Mouse (Mus musculus) liver, embryonic 14.5 days (tissue): ENCODE data around the gene Mta3. TPM values are rescaled to one million over a fixed set of nuclear protein-coding genes. Genes with fewer than 3 reads are reported as not detected.
A peak's percentile ranks its signal among the peaks of the same experiment; 100 is the strongest.

ENCODE experiments used
- ATAC-seq: fragments of 200-750 bp; cut with Nextera tagmentation; 2 replicates; pipeline ENCODE4 v1.8.0; 2017; ENCODE audit warnings: moderate number of reproducible peaks, mild to moderate bottlenecking, moderate library complexity; ENCODE audit not compliant: insufficient read depth
- DNase-seq, 3 experiments: peaks; one replicate each; pipeline ENCODE4 v3.0.0-alpha.2; 2012 to 2013; ENCODE audit warnings: low read depth in 3 of 3, low spot score in 3 of 3
- H3K27ac ChIP-seq: fragments of 300-500 bp; sonication (generic); 2 replicates; pipeline ENCODE4 v1.5.1; 2014; ENCODE audit warnings: moderate library complexity, mild to moderate bottlenecking, control low read depth, inconsistent platforms
- H3K27me3 ChIP-seq: fragments of 300-500 bp; sonication (generic); 2 replicates; pipeline ENCODE4 v1.6.1; 2014; ENCODE audit warnings: mild to moderate bottlenecking, low read length, moderate library complexity; ENCODE audit not compliant: control insufficient read depth, insufficient read depth
- H3K36me3 ChIP-seq: fragments of 300-500 bp; sonication (generic); replicated peaks from 2 replicates; pipeline ENCODE4 v1.6.1; 2014; ENCODE audit warnings: low read depth; ENCODE audit not compliant: control insufficient read depth, insufficient read depth
- H3K4me1 ChIP-seq, 2 experiments: fragments of 200-500 bp in 1 of 2; fragments of 300-500 bp in 1 of 2; sonication (generic) in 1 of 2; replicated peaks; 2 replicates each; pipeline ENCODE4 v1.6.1; 2012 to 2014; ENCODE audit warnings: antibody characterized with exemption in 1 of 2, inconsistent platforms in 1 of 2, low read length in 1 of 2; ENCODE audit not compliant: control insufficient read depth in 2 of 2, insufficient read depth in 2 of 2
- H3K4me2 ChIP-seq: fragments of 300-500 bp; sonication (generic); 2 replicates; pipeline ENCODE4 v1.6.1; 2014; ENCODE audit warnings: low read depth, mild to moderate bottlenecking, control low read depth, moderate library complexity
- H3K4me3 ChIP-seq, 2 experiments: fragments of 200-500 bp in 1 of 2; fragments of 300-500 bp in 1 of 2; sonication (generic) in 1 of 2; 2 replicates each; pipeline ENCODE4 v1.5.1; 2012 to 2014; ENCODE audit warnings: low read depth in 2 of 2, low read length in 2 of 2, mild to moderate bottlenecking in 2 of 2, control low read depth in 1 of 2, inconsistent platforms in 1 of 2, moderate library complexity in 1 of 2; ENCODE audit not compliant: insufficient read depth in 1 of 2
- H3K9ac ChIP-seq: fragments of 300-500 bp; sonication (generic); replicated peaks from 2 replicates; pipeline ENCODE4 v1.6.1; 2014; ENCODE audit warnings: mild to moderate bottlenecking, control low read depth, moderate library complexity
- H3K9me3 ChIP-seq: fragments of 300-500 bp; sonication (generic); 2 replicates; pipeline ENCODE4 v1.6.1; 2016; ENCODE audit warnings: low read length, mixed read lengths; ENCODE audit not compliant: control insufficient read depth
- CTCF ChIP-seq: IDR thresholded peaks from 2 replicates; pipeline ENCODE4 v1.5.1; 2016; ENCODE audit warnings: antibody characterized with exemption, low read depth, control low read depth
- EP300 ChIP-seq: IDR thresholded peaks from 2 replicates; pipeline ENCODE4 v1.6.1; 2016; ENCODE audit warnings: antibody characterized with exemption, low read depth
- WGBS: fragments of 180-500 bp; shearing (Covaris S2); extraction: QIAGEN DNeasy Blood & Tissue Kit; methylation state at CpG from one replicate; pipeline ENCODE4 v1.1.7; 2014; ENCODE audit not compliant: insufficient replicate concordance; 5-methylcytosine and 5-hydroxymethylcytosine counted together
- polyA plus RNA-seq, 2 experiments: library from polyadenylated mRNA; depleted of rRNA in 1 of 2; stranded (reverse) in 1 of 2; unstranded in 1 of 2; fragments of >200 nt; fragmentation: Nextera tagmentation in 1 of 2; extraction: Ambion mirVana in 1 of 2; gene quantifications; 2 replicates each; pipeline versions ENCODE4 v1.2.1 to v1.2.3; 2012 to 2014

Mta3 gene
- polyA plus RNA-seq, 2 experiments: 26.7 to 35.5 TPM

DNA sequence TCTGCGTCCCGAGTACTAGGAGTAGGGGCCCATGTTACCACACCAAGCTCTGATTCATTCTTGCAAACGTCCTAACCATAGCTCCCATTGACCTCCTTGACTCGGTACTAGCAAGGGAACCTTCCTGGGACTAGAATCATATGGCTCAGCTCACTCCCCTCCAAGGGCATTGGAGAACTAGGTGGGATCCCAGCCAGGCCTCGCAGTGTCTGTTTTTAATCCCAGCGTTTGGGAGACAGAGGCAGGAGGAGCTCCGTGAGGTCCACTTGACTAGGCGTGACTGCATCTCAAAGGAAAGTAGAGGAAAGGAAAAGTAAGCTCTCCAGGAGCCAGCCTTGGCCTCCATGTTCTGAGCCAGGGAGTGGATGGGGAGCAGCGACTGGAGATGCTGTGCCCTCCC, 5.8 kb upstream of the Mta3 start:
- WGBS: 75% methylated on average over 9 of the region's 9 CpGs
- Histone ChIP-seq H3K9ac (no peak overlapping the region), H3K4me1 (peaks cover 9 to 19% of the 10 kb centered on the region in 2 experiments), H3K36me3 (no peaks in the 10 kb centered on the region), H3K4me2 (no peak overlapping the region), H3K27ac (no peak overlapping the region), H3K4me3 (no peak overlapping the region), H3K27me3 (no peaks in the 10 kb centered on the region), H3K9me3 (no peaks in the 10 kb centered on the region)
- ATAC-seq (no peak), DNase-seq (no peak)
- TF ChIP-seq EP300: no peak
- TF ChIP-seq CTCF: no peak

DNA sequence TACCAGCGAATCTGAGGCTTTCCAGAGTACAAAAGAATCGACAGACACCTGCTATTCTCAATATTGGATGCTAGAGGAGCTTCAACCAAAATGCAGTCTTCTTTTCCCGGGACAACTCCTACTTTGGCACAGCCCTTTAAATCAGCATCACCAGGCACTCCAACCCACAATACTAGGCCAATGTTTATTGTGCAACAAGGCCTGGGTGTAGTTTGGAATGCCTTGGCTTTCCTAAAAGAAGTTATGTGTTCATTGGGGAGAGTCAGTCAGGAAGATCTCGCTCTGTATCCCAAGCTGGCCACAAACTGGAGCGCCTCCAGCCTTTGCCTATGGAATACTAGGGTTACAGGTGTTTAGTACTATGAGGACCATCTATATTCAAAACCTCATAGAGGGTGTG, 1.5 kb upstream of the Mta3 start:
- Histone ChIP-seq H3K36me3 (peaks cover 11% of the 10 kb centered on the region), H3K9ac (peak overlapping the region; percentile 34; the same call in 1 of the 2 replicates), H3K4me3 (peak overlapping the region in 1 of 2 experiments; percentile 69; a peak in 1 of 4 replicates), H3K9me3 (no peaks in the 10 kb centered on the region), H3K4me2 (peak overlapping the region; percentile 84), H3K4me1 (peaks cover 27 to 45% of the 10 kb centered on the region in 2 experiments), H3K27me3 (no peaks in the 10 kb centered on the region), H3K27ac (peak overlapping the region; percentile 39; the same call in 1 of the 2 replicates)
- TF ChIP-seq EP300 (no peak), CTCF (no peak)
- ATAC-seq (no peak), DNase-seq (no peak)
- 81% methylated on average over 5 of the region's 5 CpGs for WGBS

DNA sequence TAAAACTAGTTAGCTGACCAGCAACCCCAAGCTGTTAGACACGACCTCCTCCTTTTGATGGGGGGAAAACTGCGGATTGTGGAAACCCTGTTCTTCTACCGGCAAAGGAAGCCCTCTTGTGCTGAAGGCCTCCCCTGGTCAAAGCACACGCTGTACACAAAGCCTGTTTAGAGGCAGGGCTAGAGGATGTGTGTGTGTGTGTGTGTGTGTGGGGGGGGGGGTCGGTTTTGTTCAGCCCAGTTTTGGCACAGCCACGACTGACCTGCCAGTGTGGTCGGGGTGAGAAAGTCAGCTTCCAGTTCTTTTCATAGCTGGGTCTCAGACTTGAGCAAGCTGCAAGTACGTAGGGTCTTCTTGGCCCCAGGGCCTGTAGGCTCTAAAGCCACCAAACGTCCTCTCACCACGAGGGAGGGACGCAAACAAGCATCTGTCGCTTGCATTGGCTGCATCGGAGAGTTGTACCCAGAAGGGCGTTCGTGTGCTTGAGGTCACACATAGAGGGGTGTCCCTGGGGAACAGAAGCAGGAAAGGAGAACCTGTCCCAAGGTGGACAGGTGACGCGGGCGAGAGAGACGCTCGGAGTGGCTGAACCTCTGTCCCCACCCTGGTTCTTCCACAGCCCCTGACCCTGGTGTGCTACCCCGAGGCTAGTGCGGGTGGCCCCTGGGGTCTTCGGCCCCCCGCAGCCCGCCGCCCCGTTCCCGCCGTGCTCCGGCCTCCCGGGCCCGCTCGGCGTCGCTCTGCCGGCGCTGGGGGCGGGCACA, 429 bp upstream of the Mta3 start:
- WGBS: 1% methylated on average over 38 of the region's 38 CpGs

DNA sequence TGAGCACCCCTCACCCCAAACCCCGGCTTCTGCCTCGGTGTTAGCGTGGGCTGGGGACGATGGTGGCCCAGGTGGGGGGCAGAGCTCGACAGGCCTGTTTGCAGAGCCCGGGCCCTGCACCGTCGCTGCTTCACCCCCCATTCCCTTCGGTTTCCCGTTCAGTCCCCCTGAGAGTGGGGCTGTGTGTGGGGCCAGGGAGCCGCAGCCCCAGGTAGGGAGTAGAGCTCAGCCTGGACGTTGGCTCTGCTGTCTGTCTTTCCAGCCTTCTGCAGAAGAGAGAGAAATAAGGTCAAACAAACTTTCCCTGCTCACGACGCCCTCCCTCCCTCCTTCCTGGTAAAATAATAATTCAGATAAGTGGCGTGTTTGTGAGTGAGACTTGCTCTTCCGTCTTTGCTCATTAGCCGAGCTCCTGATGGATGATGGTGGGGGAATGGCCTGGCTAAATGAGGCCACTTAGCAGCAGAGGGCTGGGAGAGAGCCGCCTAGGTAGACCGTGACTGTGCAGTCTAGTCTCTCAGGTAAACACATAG, 697 bp downstream of the Mta3 start:
- peak overlapping the region; percentile 69 to 87 for H3K4me3 ChIP-seq
- no peaks in the 10 kb centered on the region for H3K27me3 ChIP-seq
- 0% methylated on average over 19 of the region's 19 CpGs for WGBS
- H3K4me1 ChIP-seq: peaks cover 27 to 45% of the 10 kb centered on the region in 2 experiments
- no peaks in the 10 kb centered on the region for H3K9me3 ChIP-seq
- peak overlapping the region; percentile 84 for H3K4me2 ChIP-seq
- TF ChIP-seq CTCF (0 out of 2 replicates have a peak, but pooled peaks have one; percentile 2), EP300 (no peak)
- ATAC-seq (peak; percentile 75), DNase-seq (peak in 2 of 3 experiments; percentile 37 to 59)
- peak overlapping the region; percentile 94 for H3K27ac ChIP-seq
- peaks cover 11% of the 10 kb centered on the region for H3K36me3 ChIP-seq
- H3K9ac ChIP-seq: peak overlapping the region; percentile 99

More for the DNA sequence above, 429 bp upstream of the Mta3 start:
- Histone ChIP-seq H3K36me3 (peaks cover 11% of the 10 kb centered on the region), H3K4me1 (peaks cover 27 to 45% of the 10 kb centered on the region in 2 experiments), H3K9me3 (no peaks in the 10 kb centered on the region), H3K27ac (peak overlapping the region; percentile 94), H3K4me3 (peak overlapping the region; percentile 69 to 87), H3K4me2 (peak overlapping the region; percentile 84), H3K27me3 (no peaks in the 10 kb centered on the region), H3K9ac (peak overlapping the region; percentile 99)
- TF ChIP-seq CTCF (no peak), EP300 (no peak)
- peak; percentile 76 for ATAC-seq
- DNase-seq: peak; percentile 58 to 72 (median 60)

DNA sequence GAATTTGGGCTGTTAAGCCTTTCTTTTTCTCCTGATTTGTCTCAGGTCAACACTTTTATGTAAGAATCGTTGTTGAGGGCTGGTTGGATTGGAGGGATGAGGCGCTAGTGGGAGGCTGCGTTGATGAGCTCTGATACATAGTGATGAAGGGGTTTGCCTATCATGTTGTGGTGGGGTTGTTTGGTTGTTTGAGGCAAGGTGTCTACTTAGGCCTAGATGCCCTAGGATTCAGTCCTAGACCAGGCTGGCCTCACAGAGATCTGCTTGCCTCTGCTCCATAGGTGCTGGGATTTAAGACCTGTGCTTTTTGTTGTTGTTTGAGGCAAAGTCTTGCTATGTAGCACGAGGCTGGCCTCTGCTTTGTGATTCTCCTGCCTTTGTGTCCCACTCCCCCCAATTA, 1.4 kb downstream of the Mta3 start:
- Histone ChIP-seq H3K4me1 (peaks cover 27 to 42% of the 10 kb centered on the region in 2 experiments), H3K36me3 (peaks cover 13% of the 10 kb centered on the region), H3K27me3 (no peaks in the 10 kb centered on the region), H3K4me3 (peak overlapping the region; percentile 69 to 87), H3K4me2 (peak overlapping the region; percentile 84), H3K9me3 (no peaks in the 10 kb centered on the region), H3K9ac (peak overlapping the region; percentile 99), H3K27ac (peak overlapping the region; percentile 94)
- ATAC-seq (no peak), DNase-seq (no peak)
- TF ChIP-seq CTCF (no peak), EP300 (no peak)
- 41% methylated on average over 4 of the region's 4 CpGs for WGBS
